30 mouse cellular contexts compared by ENCODE assay signal in the genomic region with DNA sequence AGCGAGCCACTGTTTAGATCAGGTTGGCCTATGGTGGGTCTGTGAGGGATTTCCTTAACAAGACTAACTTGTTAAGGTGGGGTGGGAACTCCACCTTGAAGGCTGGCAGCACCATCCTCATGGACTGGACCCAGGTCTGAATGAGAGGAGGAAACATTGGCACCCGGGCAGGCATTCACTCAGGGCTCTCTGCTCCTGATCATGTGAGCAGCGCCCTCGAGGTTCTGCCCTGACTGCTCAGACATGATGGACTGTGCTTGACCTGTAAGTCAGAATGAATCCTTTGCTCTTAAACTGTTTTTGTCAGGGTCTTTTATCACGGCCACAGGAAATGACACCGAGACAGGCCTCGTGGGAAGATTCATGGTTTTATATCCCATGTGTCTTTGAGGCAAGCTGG. TPM values are rescaled to one million over a fixed set of nuclear protein-coding genes. Genes with fewer than 3 reads are reported as not detected.
"Had no signal": no experiment of that assay in that cellular context is flagged by ENCODE, and none has a peak within 500 bp of the region (broad histone marks: within the 10 kb centered on the region; RNA-seq: fewer than 3 reads in every experiment).

No protein-coding gene starts in this region.

- DNase-seq: kidney, adult 11 months; kidney, postnatal 14 days; layer of hippocampus, adult 9-11 months; liver; liver, postnatal 0 days; lung, embryonic 14.5 days; right cerebral cortex, adult 18-20 months; right cerebral cortex, postnatal 14 days; right cerebral cortex, postnatal 4 days; spleen, adult 18-20 months; thymus, adult 18-20 months; thymus, postnatal 36 days had no signal

- H3K9me3 ChIP-seq: intestine, embryonic 15.5 days; limb, embryonic 10.5 days; limb, embryonic 13.5 days; midbrain, embryonic 12.5 days; midbrain, embryonic 15.5 days; neural tube, embryonic 12.5 days; neural tube, embryonic 15.5 days had no signal

- H3K9ac ChIP-seq: intestine, embryonic 15.5 days; limb, embryonic 13.5 days; liver, embryonic 14.5 days; liver, postnatal 0 days; lung, embryonic 14.5 days; midbrain, embryonic 12.5 days; midbrain, embryonic 15.5 days; neural tube, embryonic 12.5 days; neural tube, embryonic 15.5 days had no signal

- H3K36me3 ChIP-seq: intestine, embryonic 15.5 days; limb, embryonic 10.5 days; limb, embryonic 13.5 days; midbrain, embryonic 12.5 days; midbrain, embryonic 15.5 days; neural tube, embryonic 12.5 days; neural tube, embryonic 15.5 days had no signal

- H3K4me3 ChIP-seq: intestine, embryonic 15.5 days; layer of hippocampus, adult 2 months; limb, embryonic 10.5 days; limb, embryonic 13.5 days; midbrain, embryonic 12.5 days; midbrain, embryonic 15.5 days; neural tube, embryonic 12.5 days; neural tube, embryonic 15.5 days had no signal

- H3K27ac ChIP-seq: intestine, embryonic 15.5 days; layer of hippocampus, adult 2 months; limb, embryonic 10.5 days; limb, embryonic 13.5 days; liver, embryonic 14.5 days; macrophage; midbrain, embryonic 12.5 days; midbrain, embryonic 15.5 days; neural tube, embryonic 12.5 days; neural tube, embryonic 15.5 days had no signal

- H3K4me1 ChIP-seq: intestine, embryonic 15.5 days; limb, embryonic 10.5 days; limb, embryonic 13.5 days; midbrain, embryonic 12.5 days; midbrain, embryonic 15.5 days; neural tube, embryonic 12.5 days; neural tube, embryonic 15.5 days had no signal

- ATAC-seq: intestine, embryonic 15.5 days; liver, postnatal 0 days; lung, postnatal 0 days; midbrain, embryonic 15.5 days had no signal

- H3K27me3 ChIP-seq: intestine, embryonic 15.5 days; midbrain, embryonic 15.5 days; neural tube, embryonic 12.5 days had no signal

- H3K4me2 ChIP-seq: intestine, embryonic 15.5 days; limb, embryonic 13.5 days; lung, embryonic 14.5 days; midbrain, embryonic 12.5 days; midbrain, embryonic 15.5 days; neural tube, embryonic 12.5 days; neural tube, embryonic 15.5 days had no signal

RNA-seq across cellular contexts. Expression of a gene that starts 12.3 kb away (rescaled TPM):
- total RNA-seq: left cerebral cortex, adult 18-20 months had no signal
- polyA plus RNA-seq: macrophage had no signal

RNA-seq across cellular contexts. Expression of a gene that starts 17.6 kb away (rescaled TPM):
- total RNA-seq: layer of hippocampus, adult 2 months; layer of hippocampus, postnatal 25 days; left cerebral cortex, adult 18-20 months; left cerebral cortex, postnatal 25 days; megakaryocyte, adult 5-6 weeks had no signal
- polyA plus RNA-seq: large intestine, adult 2 months; limb, embryonic 13.5 days; liver, embryonic 14.5 days; lung, embryonic 14.5 days; lung, postnatal 0 days; macrophage; stomach, embryonic 16.5 days; urinary bladder, adult 2 months had no signal

RNA-seq across cellular contexts. Expression of a gene that starts 20.5 kb away (rescaled TPM):
- total RNA-seq: megakaryocyte, adult 5-6 weeks had no signal

RNA-seq across cellular contexts. Expression of a gene that starts 30.9 kb away (rescaled TPM):
- total RNA-seq: left cerebral cortex, adult 18-20 months had no signal

RNA-seq across cellular contexts. Expression of a gene that starts 50.3 kb away (rescaled TPM):
- total RNA-seq: megakaryocyte, adult 5-6 weeks had no signal
- polyA plus RNA-seq: limb, embryonic 10.5 days had no signal
